Mouse (Mus musculus) gastrocnemius, adult 18-20 months (tissue): ENCODE results near the gene Alg12. TPM values are rescaled to one million over a fixed set of nuclear protein-coding genes. Genes with fewer than 3 reads are reported as not detected.

ENCODE experiments used
- DNase-seq: peaks from one replicate; pipeline ENCODE4 v3.0.0; 2021; ENCODE audit warnings: low spot score
- long read RNA-seq, 2 experiments: library from polyadenylated mRNA; stranded (forward); transcript quantifications; one replicate each; pipeline ENCODE4 v2.0.0; 2021
- total RNA-seq, 2 experiments: library from RNA; stranded (reverse); gene quantifications; 2 replicates each; pipeline ENCODE4 v1.2.3; 2021

Alg12 gene
- total RNA-seq = 1 to 10 TPM; 4.2 to 4.8 TPM
- long read RNA-seq, experiment 1, partial matches to known transcripts = 0 of 6 reads
- long read RNA-seq, experiment 1, other reads (novel, unspliced or antisense) = 4 of 6 reads
- long read RNA-seq, experiment 2, partial matches to known transcripts = 0 of 1 reads
- long read RNA-seq, experiment 2, other reads (novel, unspliced or antisense) = 1 of 1 reads

DNA sequence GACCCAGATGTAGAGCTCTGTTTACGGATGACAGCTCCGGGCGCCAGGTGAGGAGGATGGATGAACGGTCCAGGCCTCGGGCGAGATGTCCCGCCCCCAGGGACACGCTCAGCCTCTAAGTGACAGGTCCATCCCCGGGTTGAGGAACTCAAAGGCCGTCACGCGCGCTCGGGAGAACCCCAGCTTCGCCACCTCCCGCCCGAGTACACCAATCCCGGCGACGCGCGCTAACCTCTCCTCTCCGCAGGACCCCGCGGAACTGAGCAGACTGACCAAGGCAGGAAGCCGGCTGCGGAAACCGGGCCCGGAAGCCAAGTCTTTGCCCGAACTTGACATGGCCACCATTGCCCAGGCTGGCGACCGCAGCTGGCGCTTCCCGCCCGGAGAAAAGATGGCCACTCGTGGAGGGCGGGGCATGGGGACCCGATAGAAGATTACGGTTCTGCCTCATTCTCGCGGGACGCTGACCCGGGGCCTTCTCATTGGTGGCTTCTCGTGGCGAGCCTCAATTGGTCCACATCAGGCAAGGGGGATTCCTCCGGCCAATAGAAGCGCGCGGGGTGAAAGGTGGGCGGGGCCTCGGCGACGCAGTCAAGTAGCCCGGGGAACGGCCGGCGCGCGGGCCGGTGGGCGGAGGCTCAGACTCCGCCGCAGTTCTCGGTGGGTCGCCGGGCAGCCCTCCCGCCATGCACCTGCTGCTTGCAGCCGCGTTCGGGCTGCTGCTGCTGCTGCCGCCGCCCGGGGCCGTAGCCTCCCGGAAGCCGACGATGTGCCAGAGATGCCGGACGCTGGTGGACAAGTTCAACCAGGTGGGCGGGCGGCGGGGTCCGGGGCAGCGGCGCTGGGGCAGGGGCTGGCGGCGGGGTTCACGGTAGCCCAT is at the start of gene Alg12, which contains the start of gene Creld2:
Alg12 (minus strand) TSS at position 293 of the 880 bp plus-strand sequence.
Creld2 (plus strand) TSS at position 621 of the 880 bp plus-strand sequence.
- peak; percentile 100 for DNase-seq

DNA sequence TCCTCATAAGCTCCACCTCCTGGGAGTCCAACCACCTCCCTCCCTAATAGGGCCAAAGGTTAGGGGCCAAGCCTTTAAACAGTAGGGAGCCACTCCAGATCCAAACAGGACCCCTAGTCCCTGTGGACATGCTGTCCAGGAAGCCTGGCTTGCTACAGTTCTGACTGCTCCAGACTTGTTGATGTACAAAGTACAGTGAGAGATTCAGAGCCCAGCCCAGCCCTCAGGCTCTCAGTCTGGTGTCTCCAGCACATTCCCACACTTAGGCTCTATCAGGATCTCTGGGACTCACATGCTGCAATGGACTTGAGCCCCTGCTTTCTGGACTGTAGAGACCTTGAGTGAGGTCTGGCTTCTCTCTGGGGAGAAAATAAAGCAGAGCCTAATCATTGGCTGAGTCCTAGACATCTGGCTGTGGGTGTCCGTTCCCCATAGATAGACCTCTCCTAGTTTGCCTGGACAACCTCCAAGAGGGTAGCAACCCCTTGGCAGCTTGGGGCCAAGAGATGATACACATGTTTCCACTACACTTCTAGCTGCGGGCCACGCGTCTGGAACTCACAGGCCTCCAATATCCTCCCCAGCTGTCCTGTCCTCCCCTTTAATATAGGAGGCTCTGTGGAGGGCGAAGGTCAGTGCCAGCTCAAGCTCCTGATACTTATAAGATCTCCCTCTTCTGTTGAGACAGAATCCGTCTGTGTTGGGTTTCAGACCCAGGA is 49.1 kb upstream of the Alg12 start:
- peak; percentile 46 for DNase-seq

DNA sequence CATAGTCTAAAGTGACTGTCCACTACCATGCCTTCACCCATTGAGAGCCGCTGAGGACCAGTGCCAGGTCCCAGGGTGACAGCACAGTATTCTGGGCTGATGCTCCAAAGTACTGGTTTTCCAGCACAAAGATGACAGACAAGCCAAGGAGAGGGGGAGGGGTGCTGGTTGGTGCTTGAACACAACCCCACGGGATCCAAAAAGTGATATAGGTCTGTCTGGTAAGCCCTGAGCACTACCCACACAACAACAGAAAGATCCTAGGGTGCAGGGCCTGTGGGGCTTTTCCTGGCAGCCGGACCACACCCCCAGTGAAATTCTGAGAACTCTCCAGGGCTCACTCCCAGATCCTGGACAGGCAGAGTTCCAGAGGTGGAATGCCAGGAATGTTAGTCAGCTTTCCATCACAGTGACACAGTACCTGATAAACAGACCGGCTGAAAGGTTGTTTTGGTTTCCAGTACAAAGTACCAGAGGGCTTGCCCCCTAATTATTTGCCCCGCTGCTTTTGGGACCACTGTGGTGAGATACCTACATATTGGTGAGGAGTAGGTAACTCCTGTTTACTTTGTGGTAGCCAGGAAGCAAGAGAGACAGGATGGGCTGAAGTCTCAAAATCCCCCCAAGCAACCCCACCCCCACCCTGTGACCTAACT is 48.4 kb upstream of the Alg12 start:
- DNase-seq = peak; percentile 65

DNA sequence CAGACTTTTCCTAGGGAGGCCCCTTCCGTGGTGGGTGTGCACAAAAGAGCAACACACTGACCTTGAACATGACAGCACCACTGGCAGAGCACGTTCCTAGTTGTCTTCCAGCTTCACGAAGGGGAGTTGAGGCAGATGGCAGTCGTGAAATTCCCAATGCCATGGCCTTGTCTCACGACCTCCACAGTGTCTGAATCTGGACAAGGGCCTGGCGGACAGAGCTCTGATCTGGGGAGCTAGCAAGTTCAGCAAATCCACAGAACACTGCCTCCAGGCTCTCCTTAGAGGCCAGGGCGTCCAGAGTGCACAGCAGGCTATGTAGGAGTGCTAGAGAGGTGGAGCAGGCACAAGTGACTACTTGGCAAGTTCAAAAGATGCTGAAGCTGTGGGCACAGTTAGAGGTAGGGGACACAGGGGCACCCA is 47.8 kb upstream of the Alg12 start:
- DNase-seq = no peak

DNA sequence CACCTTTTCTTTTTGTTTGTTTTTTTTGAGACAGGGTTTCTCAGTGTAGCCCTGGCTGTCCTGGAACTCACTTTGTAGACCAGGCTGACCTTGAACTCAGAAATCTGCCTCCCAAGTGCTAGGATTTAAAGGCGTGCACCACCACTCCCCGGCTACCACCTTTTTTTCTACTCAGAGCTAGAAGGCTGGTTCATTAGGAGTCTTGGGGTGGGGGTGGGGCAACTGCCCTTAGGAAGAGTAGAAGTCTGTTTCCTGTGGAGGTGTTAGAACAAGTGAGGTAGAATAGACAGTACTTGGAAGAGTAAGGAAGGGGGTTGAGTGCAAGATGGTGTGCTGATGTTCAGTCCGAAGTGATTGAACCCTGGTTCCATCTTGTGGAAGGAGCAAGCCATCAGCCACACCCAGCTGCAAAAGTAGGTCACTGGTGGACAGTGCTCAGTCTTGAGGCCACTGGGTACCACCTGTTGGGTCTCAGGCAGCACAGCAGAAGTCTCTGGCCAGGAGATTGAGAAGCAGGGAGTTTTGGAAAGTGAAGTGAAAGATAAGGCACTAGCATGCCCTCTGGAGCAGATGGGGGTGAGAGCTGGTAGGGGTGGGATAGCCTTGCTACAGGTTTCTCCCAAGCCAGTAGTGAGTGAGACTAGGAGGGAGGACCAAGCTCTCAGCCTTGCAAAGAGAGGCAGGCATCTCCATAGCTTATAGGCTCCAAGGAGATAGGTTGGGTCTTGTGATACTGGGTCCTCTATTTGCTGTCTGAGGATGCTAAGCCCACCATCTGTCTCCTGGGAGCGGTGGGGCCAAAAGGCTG is 47.0 kb upstream of the Alg12 start:
- DNase-seq = no peak

DNA sequence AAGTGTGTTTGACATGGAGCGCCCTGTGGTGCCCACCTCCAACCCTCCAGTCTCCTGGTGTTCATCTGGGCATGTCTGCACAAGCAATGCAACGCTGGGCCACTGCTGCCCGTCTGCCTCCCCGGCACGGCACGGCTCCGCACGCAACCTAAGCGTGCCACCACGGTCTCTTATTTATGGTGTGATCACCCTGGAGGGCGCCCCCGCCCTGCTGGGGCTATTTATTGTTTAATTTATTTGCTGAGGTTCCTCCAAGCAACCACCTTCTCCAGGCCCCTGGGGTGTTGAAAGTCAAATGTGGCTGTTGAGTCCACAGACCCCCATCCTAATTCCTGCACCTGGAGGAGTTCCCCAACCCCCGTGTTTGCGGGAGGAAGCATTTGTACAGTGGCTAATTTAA is 45.9 kb upstream of the Alg12 start:
- no peak for DNase-seq

DNA sequence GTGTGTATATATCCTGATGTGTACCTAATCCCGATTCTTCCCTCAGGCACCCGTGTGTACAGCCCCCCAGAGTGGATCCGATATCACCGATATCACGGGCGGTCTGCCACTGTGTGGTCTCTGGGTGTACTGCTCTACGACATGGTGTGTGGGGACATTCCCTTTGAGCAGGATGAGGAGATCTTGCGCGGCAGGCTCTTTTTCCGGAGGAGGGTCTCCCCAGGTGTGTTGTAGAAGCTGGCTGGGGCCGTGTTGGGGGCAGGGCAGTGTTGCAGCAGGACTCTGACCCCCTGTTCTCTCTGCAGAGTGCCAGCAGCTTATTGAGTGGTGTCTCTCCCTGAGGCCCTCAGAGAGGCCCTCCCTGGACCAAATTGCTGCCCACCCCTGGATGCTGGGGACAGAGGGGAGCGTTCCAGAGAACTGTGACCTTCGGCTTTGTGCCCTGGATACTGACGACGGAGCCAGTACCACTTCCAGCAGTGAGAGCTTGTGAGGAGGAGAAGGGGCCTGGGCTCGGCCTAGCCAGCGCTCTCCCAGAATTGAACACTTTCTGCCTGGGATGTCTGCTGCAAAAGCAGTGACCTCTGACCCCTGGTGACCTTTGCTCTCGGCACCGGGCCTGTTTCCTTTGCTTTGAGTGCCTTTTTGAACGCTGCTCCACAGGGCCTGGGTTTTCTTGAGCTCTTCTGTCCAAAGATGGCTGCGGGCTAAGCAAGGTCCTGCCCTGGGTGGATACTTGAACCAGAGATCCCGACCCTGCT is 45.3 kb upstream of the Alg12 start:
- DNase-seq = peak; percentile 44

DNA sequence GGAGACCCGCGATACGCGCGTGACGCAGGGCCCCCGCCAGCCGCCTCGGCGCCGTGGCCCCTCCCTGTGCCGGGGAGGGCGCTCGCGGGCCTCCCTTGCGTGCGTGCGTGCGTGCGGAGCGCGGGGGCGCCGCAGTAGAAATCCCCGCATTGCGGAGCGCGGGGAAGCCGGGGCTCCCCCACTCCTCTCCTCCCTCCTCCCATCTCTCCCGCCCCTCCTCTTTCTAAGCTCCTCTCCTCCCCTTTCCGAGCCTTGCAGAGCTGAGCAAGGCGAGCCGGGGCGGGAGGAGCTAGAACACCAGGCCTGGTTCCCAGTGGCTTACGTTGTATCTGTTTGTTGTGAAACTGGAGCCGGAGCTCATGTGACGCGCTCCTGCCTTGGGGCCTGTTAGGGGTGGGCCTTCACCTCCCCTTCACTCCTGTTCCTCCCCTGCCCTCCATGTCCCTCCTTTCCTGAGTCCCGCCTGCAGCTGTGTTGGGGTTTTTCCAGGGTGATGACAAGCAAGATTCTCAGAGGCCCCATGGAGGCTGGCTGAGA is 44.6 kb upstream of the Alg12 start:
- DNase-seq = peak; percentile 97

DNA sequence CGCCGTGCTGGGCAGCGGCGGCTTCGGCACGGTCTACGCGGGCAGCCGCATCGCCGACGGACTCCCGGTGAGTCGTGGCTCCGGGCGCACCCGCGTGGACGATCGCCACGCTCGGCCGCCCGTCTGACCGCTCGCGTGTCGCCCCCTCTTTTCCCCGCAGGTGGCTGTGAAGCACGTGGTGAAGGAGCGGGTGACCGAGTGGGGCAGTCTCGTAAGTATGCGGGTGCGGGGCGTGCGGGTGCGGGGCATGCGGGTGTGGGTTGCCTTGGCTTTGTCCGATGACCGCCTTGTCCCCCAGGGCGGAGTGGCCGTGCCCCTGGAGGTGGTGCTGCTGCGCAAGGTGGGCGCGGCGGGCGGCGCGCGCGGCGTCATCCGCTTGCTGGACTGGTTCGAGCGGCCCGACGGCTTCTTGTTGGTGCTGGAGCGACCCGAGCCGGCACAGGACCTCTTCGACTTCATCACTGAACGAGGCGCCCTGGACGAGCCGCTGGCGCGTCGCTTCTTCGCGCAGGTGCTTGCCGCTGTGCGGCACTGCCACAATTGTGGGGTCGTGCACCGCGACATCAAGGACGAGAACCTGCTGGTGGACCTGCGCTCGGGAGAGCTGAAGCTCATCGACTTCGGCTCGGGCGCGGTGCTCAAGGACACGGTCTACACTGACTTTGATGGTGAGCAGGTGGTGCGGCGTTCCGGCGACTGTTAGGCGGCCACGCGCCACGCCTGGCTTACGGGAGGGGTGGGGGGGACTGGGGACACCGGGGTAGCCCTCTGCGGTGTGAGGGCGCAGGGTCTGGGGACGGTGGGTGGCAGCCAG is 44.0 kb upstream of the Alg12 start:
- DNase-seq = peak; percentile 52

DNA sequence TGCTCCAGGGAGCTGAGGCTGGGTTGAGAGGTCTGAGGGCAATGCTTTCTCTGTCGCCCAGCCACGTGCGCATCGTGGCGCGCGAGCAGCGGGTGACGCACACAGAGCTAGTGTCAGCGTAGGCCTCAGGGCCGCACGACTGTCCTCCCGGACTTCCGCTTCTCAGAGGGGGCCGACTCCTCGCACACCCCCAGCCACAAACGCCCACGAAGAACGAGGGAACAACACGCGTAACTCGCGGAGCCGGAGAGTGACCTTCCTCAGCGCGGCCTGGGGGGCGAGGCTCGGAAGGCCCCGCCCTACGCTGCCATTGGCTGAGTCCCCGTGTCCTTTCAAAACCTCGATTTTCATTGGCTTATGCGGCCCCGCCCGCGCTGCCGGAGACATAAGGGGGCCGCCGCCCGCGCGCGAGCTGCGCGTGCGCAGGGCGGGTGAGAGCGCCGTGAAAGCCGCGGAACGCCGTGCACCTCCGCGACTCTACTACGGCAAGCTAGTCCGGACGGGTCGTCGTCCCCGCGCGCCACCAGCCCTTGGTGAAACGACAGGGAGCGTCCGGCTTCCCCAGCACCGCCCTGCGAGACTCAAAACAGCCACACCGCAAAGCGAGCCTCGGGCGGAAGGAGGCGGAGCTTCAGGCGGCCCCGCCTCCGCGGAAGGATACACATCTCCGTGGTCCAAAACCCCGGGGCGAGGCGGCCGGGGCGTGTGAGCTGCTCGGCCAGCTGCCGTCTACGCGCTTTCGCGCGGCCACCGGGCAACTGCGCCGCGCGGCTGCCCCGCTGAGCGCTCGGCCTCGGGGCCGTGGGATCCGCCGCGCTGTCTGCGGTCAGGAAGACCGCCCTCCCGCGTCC is 42.9 kb upstream of the Alg12 start, which contains the start of gene Pim3:
Pim3 (plus strand) TSS at position 415 of the 851 bp plus-strand sequence.
- peak; percentile 96 for DNase-seq

DNA sequence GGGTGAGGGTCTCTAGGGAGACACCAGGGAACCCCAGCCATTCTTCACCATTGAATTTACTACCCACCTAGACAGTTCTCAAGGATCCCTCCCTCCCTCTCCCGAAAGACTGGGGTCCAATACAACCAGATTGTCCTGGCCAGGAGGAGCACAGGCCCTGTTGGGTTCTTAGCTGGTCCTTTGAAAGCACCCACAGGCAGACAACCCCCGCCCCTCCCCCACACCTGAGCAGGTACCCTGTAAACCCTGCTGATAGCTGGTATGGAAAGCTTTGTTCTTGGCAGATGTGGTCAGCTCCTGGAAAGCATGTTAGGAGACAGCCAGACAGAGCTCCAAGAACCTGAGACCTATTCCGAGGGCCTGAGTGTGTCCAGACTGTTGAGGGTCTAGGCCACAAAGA is 41.7 kb upstream of the Alg12 start:
- DNase-seq = no peak

DNA sequence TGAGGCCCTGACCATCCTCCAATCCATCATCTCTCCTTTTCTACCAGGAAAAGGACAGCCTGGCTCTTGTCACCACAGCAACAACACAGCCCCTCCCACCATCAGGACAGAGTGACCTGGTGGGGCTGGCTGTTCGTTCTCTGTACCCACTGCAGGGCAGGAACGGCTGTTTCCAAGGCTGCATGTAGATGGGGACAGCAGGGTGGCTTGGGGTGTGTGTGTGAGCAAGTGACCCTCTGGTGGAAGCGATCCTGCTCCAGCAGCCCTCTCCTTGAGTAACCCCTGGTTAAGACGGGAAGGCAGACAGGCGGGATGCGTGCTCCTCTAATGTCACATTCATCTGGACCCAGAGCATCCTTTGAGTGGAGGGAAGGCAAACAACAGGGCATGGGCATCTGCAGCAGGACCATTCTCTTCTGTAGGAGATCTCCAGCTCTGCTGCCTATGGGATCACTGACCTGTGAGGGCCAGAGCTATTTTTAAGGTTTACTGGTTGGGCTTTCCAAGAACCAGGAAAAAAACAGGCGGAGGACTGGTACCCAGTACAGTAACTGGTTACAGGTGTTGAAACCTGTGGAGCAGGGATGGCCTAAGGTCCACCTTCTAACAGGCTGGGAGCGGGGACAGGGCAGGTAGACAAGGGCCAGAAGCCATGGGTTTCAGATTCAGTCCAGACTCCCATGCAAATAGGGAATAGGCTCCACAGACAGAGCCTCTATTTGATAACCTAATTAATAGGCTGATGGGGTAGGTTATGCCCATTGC is 40.3 kb upstream of the Alg12 start:
- DNase-seq = no peak

DNA sequence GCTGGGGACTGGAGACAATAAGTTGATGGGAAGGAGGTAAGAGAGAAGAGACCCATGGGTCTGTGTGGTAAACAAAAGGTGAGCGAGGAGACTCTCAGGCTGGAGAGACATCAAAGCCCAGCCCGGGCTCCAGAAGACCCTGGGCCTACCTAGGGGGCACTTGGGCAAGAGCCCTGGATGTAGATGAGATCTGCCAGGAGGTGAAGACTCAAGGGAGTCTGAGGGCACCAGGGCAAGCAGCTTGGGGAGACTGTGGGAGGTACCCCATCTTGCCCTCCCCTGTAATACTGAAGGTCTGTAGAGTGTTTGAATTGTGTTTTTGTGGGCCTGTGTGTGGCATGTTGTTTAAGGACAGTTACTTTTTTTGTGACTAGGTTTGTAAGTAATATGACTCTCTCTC is 39.6 kb upstream of the Alg12 start:
- DNase-seq = no peak

DNA sequence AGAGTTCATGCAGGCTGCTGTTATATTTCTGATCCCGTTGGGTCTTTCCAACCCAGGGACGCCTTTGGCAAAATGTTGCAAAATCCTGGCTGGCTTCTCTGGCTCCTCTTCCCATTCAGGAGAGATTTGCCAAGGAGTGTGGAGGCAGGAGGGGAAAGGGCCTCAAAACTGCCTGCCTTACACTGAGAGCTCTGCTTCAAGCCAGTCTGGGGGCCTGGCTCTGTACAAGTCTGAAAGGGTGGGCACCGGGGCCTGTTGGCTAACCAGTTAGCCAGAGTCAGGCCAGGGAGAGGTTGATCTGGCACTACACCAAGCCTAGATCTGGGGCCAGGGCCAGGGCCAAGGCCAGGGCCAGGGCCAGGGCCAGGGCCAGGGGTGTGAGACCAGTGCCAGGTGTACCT is 39.0 kb upstream of the Alg12 start:
- DNase-seq = peak; percentile 82

DNA sequence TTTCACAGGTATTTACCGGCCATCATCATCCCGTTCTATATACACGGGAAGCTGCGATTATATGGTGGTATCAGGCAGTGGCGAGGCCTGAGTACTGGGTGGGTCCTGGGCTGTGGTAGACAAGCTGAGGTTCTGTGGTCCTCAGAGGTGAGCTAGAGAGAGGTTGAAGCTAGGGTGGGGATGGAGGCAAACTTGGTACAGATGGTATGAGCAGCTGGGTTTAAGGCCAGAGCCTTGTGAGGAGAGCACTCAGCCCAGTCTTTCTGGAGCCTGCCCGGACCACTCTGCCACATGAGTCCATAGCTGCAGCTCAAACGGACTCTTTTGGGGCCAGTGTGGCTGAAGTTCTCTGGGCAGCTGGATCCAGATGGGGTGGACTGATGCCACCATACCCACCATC is 38.2 kb upstream of the Alg12 start:
- no peak for DNase-seq

DNA sequence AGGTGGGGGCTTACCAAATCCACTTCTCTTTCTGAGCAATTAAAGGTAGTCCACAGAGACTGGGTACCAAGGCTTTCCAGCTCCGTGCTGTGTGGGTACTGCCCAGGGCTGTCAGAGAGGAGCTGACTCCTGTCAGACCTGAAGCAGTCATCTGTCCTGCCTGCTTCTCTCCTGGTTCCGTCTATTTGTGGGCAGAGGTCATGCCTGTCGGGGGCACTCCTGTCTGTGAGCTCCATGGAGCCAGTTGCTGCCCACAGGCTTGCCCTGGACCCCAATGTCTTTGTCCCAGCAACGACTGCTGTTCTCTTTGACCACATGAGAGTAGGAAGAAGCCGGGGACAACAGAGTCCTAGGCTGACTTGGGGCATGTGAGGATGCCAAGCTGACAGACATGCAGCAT is 37.5 kb upstream of the Alg12 start:
- no peak for DNase-seq

DNA sequence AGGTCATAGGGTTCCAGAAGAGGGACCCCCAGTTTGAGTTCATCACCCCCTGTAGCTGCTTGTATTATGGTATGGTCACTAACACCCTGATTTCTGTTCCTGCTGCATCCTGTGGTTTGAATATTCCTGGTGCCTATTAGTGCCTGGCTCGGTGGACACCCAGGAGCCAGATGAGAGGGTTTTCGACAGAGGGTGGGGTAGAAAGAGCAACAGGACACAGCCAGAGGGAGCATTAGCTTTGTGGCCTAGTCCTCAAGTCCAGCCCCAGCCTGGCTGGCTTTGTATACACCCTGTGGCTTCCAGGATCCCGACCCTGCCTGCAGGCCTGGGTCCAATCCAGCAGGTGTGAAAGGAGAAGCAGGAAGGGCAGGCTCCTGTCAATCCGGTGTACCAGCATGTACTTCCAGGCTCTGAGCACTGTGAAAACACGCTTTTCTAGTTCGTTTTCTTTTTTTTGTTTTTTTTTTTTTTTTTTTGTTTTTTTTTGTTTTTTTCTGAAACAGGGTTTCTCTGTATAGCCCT is 36.8 kb upstream of the Alg12 start:
- no peak for DNase-seq
